ENCODE assay signal across 29 mouse cellular contexts in the genomic region with DNA sequence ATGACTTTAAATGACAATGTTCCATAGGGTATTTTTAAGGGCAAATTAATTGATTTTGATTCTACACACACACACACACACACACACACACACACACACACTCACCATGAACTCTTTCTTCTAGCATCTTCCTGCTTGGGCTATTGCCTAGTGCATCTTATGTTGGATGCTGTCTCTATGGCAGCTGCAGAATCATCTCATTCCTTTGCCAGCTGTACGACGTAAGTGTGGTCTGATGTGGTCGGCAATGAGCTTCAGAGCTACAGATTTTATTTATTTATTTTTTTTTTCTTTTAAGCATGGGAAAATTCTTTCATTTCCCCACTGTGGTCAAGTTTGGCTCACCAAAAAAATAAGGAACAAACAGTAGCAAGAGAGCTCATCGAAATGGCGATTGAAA.
DNase-seq lines count a peak whose midpoint lies in the region; ATAC-seq and TF ChIP-seq lines count a peak whose summit lies in the region.
"Had no signal": no experiment of that assay in that cellular context is flagged by ENCODE, and none has a peak within 500 bp of the region (broad histone marks: within the 10 kb centered on the region; RNA-seq: fewer than 3 reads in every experiment).

No protein-coding gene starts in this region.

- no peak overlapping the region for H3K9ac ChIP-seq in forebrain, postnatal 0 days
- no peak overlapping the region for H3K9ac ChIP-seq in forebrain, embryonic 13.5 days
- H3K9ac ChIP-seq: embryonic facial prominence, embryonic 12.5 days; forebrain, embryonic 12.5 days; heart, embryonic 13.5 days; hindbrain, embryonic 12.5 days; hindbrain, embryonic 15.5 days had no signal

- H3K4me3 ChIP-seq in forebrain, postnatal 0 days (ENCODE audit: low read depth, low read length) = no peak overlapping the region
- H3K4me3 ChIP-seq in forebrain, embryonic 13.5 days = no peak overlapping the region
- H3K4me3 ChIP-seq: embryonic facial prominence, embryonic 12.5 days; erythroblast, embryonic 14.5 days; forebrain, embryonic 12.5 days; gastrocnemius, adult 2 months; heart, adult 2 months; heart, embryonic 10.5 days; heart, embryonic 13.5 days; hindbrain, embryonic 12.5 days; hindbrain, embryonic 15.5 days had no signal

- H3K9me3 ChIP-seq in forebrain, postnatal 0 days (ENCODE audit: low read length) = no peaks in the 10 kb centered on the region
- no peaks in the 10 kb centered on the region for H3K9me3 ChIP-seq in forebrain, embryonic 13.5 days (replicated peaks)
- H3K9me3 ChIP-seq: embryonic facial prominence, embryonic 12.5 days; forebrain, embryonic 12.5 days; G1E; heart, embryonic 10.5 days; heart, embryonic 13.5 days; hindbrain, embryonic 12.5 days; hindbrain, embryonic 15.5 days had no signal

- H3K4me2 ChIP-seq in forebrain, postnatal 0 days (ENCODE audit: low read depth) = no peak overlapping the region
- no peak overlapping the region for H3K4me2 ChIP-seq in forebrain, embryonic 13.5 days
- H3K4me2 ChIP-seq: embryonic facial prominence, embryonic 12.5 days; forebrain, embryonic 12.5 days; heart, embryonic 13.5 days; hindbrain, embryonic 12.5 days; hindbrain, embryonic 15.5 days had no signal

- no peak overlapping the region for H3K27ac ChIP-seq in forebrain, postnatal 0 days (ENCODE audit: low read depth, low read length)
- no peak overlapping the region for H3K27ac ChIP-seq in forebrain, embryonic 13.5 days
- H3K27ac ChIP-seq: forebrain, embryonic 12.5 days; gastrocnemius, adult 2 months; heart, adult 2 months; heart, embryonic 10.5 days; heart, embryonic 13.5 days; hindbrain, embryonic 12.5 days; hindbrain, embryonic 15.5 days had no signal

- no peaks in the 10 kb centered on the region for H3K36me3 ChIP-seq in forebrain, postnatal 0 days (ENCODE audit: insufficient read depth)
- no peaks in the 10 kb centered on the region for H3K36me3 ChIP-seq in forebrain, embryonic 13.5 days (ENCODE audit: poor library complexity, severe bottlenecking)
- H3K36me3 ChIP-seq: embryonic facial prominence, embryonic 12.5 days; forebrain, embryonic 12.5 days; G1E; heart, embryonic 10.5 days; heart, embryonic 13.5 days; hindbrain, embryonic 12.5 days; hindbrain, embryonic 15.5 days had no signal

- H3K27me3 ChIP-seq in forebrain, postnatal 0 days (ENCODE audit: insufficient read depth, low read length) = no peaks in the 10 kb centered on the region
- H3K27me3 ChIP-seq in forebrain, embryonic 13.5 days = peaks cover 4% of the 10 kb centered on the region; the same call in 1 of the 2 replicates
- H3K27me3 ChIP-seq: CH12.LX; embryonic facial prominence, embryonic 12.5 days; forebrain, embryonic 12.5 days; heart, embryonic 13.5 days; hindbrain, embryonic 12.5 days; hindbrain, embryonic 15.5 days; Patski had no signal

- 65% methylated on average over 5 of the region's 5 CpGs for WGBS in forebrain, postnatal 0 days
- WGBS in forebrain, embryonic 13.5 days = 87% methylated on average over 5 of the region's 5 CpGs

- 0 out of 2 replicates have a peak, but pooled peaks have one; percentile 53 for ATAC-seq in forebrain, postnatal 0 days
- ATAC-seq in forebrain, embryonic 13.5 days = no peak
- ATAC-seq in granulocyte monocyte progenitor cell, adult 5-6 weeks (replicated peaks; ENCODE audit: poor library complexity, severe bottlenecking) = peak; percentile 84
- no peak for ATAC-seq in activated CD4-positive, CD25-positive, alpha-beta regulatory T cell, adult 4 months
- ATAC-seq: forebrain, embryonic 16.5 days; intestine, postnatal 0 days; Patski had no signal

- TF ChIP-seq CTCF in forebrain, postnatal 0 days (IDR thresholded peaks at IDR 0.05; ENCODE audit: low read depth) = no peak
- no peak for TF ChIP-seq CTCF in brain, embryonic 14.5 days (IDR thresholded peaks at IDR 0.05; ENCODE audit: borderline replicate concordance, extremely low read depth, insufficient read depth, insufficient read length)

- TF ChIP-seq POLR2A in brain, embryonic 14.5 days (IDR thresholded peaks at IDR 0.05; ENCODE audit: borderline replicate concordance, extremely low read depth, insufficient read depth, insufficient read length, poor library complexity, severe bottlenecking) = no peak

- H3K4me1 ChIP-seq in forebrain, postnatal 0 days (ENCODE audit: insufficient read depth) = no peaks in the 10 kb centered on the region
- H3K4me1 ChIP-seq in forebrain, embryonic 13.5 days = peaks cover 7% of the 10 kb centered on the region

- DNase-seq in forebrain, postnatal 0 days = no peak
- DNase-seq in brain, embryonic 14.5 days (ENCODE audit: low read depth) = peak; percentile 41
- no peak for DNase-seq in gastrocnemius, postnatal 25 days
- DNase-seq: adrenal gland, adult 2 months; adrenal gland, postnatal 14 days; B cell, adult 2 months; cerebellum, adult 11-12 months; cerebellum, adult 8-10 months; cerebellum, postnatal 10 days; cerebellum, postnatal 36 days; gastrocnemius, adult 2 months; gastrocnemius, postnatal 14 days; heart, adult 2 months; heart, postnatal 14 days had no signal

Comparison
In these comparisons a context has a peak if more than half of its experiments do, and no peak if none do; other contexts are left out.
1. ATAC-seq: peak in forebrain, postnatal 0 days (single experiment) and granulocyte monocyte progenitor cell, adult 5-6 weeks (single experiment); none in forebrain, embryonic 13.5 days (single experiment) and activated CD4-positive, CD25-positive, alpha-beta regulatory T cell, adult 4 months (single experiment).